Mouse (Mus musculus) heart, postnatal 0 days (tissue): ENCODE measurements around the gene Ptprt.

Source experiments
- CTCF ChIP-seq: IDR thresholded peaks from 2 replicates; pipeline ENCODE4 v1.5.1; 2016; ENCODE audit warnings: antibody characterized with exemption, control low read depth, low read depth
- EP300 ChIP-seq: IDR thresholded peaks from 2 replicates; pipeline ENCODE4 v1.6.1; 2016; ENCODE audit warnings: antibody characterized with exemption, low read depth

DNA sequence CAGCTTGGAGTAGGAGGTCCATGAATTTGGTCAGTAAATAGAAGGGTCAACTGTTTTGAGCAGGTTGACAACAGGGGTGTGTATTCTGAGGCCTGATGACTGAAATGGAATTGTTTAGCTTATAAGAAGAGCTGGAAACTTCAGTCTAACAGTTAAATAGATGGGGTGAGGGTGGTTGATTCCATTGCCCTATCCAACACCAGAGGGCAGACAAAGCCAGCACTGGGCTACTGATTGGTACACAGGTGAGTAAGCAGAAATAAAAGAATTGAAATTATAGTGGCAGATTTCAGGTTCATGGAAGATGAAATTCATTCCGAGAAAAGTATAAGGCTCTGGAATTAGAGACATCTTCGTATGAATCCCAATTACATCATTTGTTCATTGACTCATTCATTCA is 1020.1 kb downstream of the Ptprt start:
- 0 out of 2 replicates have a peak, but pooled peaks have one; percentile 5 for TF ChIP-seq CTCF
- no peak for TF ChIP-seq EP300
